ENCODE assay signal across 7 mouse cellular contexts in genomic region chr10:59879255-59880028, GRCm38 (mm10). TPM values are rescaled to one million over a fixed set of nuclear protein-coding genes. Genes with fewer than 3 reads are reported as not detected.
DNase-seq lines count a peak whose midpoint lies in the region; ATAC-seq lines count a peak whose summit lies in the region.

Dnajb12 (plus strand) TSS chr10:59879556.

- peak within 1 kb of the TSS; percentile 90 for H3K4me3 ChIP-seq in limb, embryonic 10.5 days
- peak within 1 kb of the TSS; percentile 88 for H3K4me3 ChIP-seq in midbrain, embryonic 13.5 days (replicated peaks)

- DNase-seq in adrenal gland, adult 8-10 months = peak; percentile 93
- DNase-seq in embryo, embryonic 9.5 days (ENCODE audit: extremely low spot score) = peak; percentile 96
- DNase-seq in kidney, adult 11 months = peak; percentile 93
- peak; percentile 95 for DNase-seq in limb, embryonic 10.5 days (ENCODE audit: low spot score)
- DNase-seq in spleen, adult 12 weeks (ENCODE audit: low spot score) = peak; percentile 89

- peak within 1 kb of the TSS; percentile 99 for H3K27ac ChIP-seq in limb, embryonic 10.5 days
- H3K27ac ChIP-seq in midbrain, embryonic 13.5 days = peak within 1 kb of the TSS; percentile 100

- WGBS in limb, embryonic 10.5 days = under 1% methylated on average over 76 of the region's 80 CpGs
- WGBS in midbrain, embryonic 13.5 days = under 1% methylated on average over 74 of the region's 80 CpGs

- peak; percentile 79 for ATAC-seq in granulocyte monocyte progenitor cell, adult 5-6 weeks (replicated peaks; ENCODE audit: poor library complexity, severe bottlenecking)
- peak; percentile 93 for ATAC-seq in midbrain, embryonic 13.5 days

- H3K4me1 ChIP-seq in limb, embryonic 10.5 days = peaks cover 10% of the 10 kb centered on the region
- peaks cover 20% of the 10 kb centered on the region for H3K4me1 ChIP-seq in midbrain, embryonic 13.5 days (replicated peaks)

- H3K27me3 ChIP-seq in limb, embryonic 10.5 days (ENCODE audit: low read depth, poor library complexity, severe bottlenecking) = no peaks in the 10 kb centered on the region
- H3K27me3 ChIP-seq in midbrain, embryonic 13.5 days = no peaks in the 10 kb centered on the region

- H3K9me3 ChIP-seq in limb, embryonic 10.5 days (replicated peaks) = no peaks in the 10 kb centered on the region
- no peaks in the 10 kb centered on the region for H3K9me3 ChIP-seq in midbrain, embryonic 13.5 days

- peaks cover 17% of the 10 kb centered on the region for H3K36me3 ChIP-seq in limb, embryonic 10.5 days
- H3K36me3 ChIP-seq in midbrain, embryonic 13.5 days = peaks cover 7% of the 10 kb centered on the region; the same call in 1 of the 2 replicates

- peak within 1 kb of the TSS; percentile 95 for H3K9ac ChIP-seq in midbrain, embryonic 13.5 days (replicated peaks)

- H3K4me2 ChIP-seq in midbrain, embryonic 13.5 days (replicated peaks) = peak within 1 kb of the TSS; percentile 87

RNA-seq across cellular contexts. Expression of gene Dnajb12, which starts in this region (rescaled TPM):
- 10 to 100 TPM; 59.3 to 67.0 (median 62.9) TPM for total RNA-seq in adrenal gland, adult 8-10 months (2022)
- 18.8 and 26.9 TPM in 2 replicates for total RNA-seq in granulocyte monocyte progenitor cell, adult 5-6 weeks (2014; fragmentation: Nextera tagmentation)
- 14.3 and 25.0 TPM in 2 replicates for total RNA-seq in granulocyte monocyte progenitor cell, adult 5-6 weeks (2017)
- polyA plus RNA-seq in limb, embryonic 10.5 days (2016; fragmentation: Nextera tagmentation; extraction: Ambion mirVana) = 25.8 and 28.2 TPM in 2 replicates
- 18.3 and 18.6 TPM in 2 replicates for polyA plus RNA-seq in midbrain, embryonic 13.5 days (2015; fragmentation: Nextera tagmentation; extraction: Ambion mirVana)

Comparison
In these comparisons a context has a peak if more than half of its experiments do, and no peak if none do; other contexts are left out.
1. Peak in every context shown above with its lines: DNase-seq, ATAC-seq, H3K4me3 ChIP-seq and H3K27ac ChIP-seq.